Mouse (Mus musculus) lung, adult 2 months (tissue): Measurements from ENCODE around the gene Klk1b9. TPM values are rescaled to one million over a fixed set of nuclear protein-coding genes. Genes with fewer than 3 reads are reported as not detected.
"Not testable (repeated sequence)": the region's sequence is repeated elsewhere in the genome, so short reads cannot be mapped to it uniquely, and the experiment has no call there.

Source experiments
- DNase-seq: peaks from one replicate; pipeline ENCODE4 v3.0.0; 2022
- H3K4me1 ChIP-seq: fragments of 200-500 bp; 2 replicates; pipeline ENCODE4 v1.6.1; 2011; ENCODE audit warnings: low read length; ENCODE audit not compliant: control insufficient read depth, insufficient read depth
- H3K4me3 ChIP-seq: fragments of 200-500 bp; replicated peaks from 2 replicates; pipeline ENCODE3; 2011; ENCODE audit warnings: low read depth, mild to moderate bottlenecking, control low read depth, low read length; ENCODE audit errors: extremely low read depth
- CTCF ChIP-seq: fragments of 200-500 bp; IDR thresholded peaks from 2 replicates; pipeline ENCODE4 v1.5.1; 2011; ENCODE audit warnings: mild to moderate bottlenecking, low read length, control low read depth; ENCODE audit not compliant: insufficient read depth
- POLR2A ChIP-seq: fragments of 200-500 bp; IDR thresholded peaks from 2 replicates; pipeline ENCODE4 v1.6.1; 2011; ENCODE audit warnings: low read depth, mild to moderate bottlenecking, control low read depth, low read length, borderline replicate concordance; ENCODE audit errors: extremely low read depth
- WGBS: fragments of 180-500 bp; shearing (Covaris S2); methylation state at CpG from one replicate; pipeline ENCODE4 v1.1.7; 2018; 5-methylcytosine and 5-hydroxymethylcytosine counted together
- polyA plus RNA-seq: library from polyadenylated mRNA; depleted of rRNA; stranded (reverse); fragments of >200 nt; gene quantifications from 2 replicates; pipeline ENCODE4 v1.2.3, GENCODE M21; 2012; rRNA removed

The Klk1b9 gene
- polyA plus RNA-seq = not detected in 2 replicates

- 58% methylated on average over 1 of the region's 1 CpGs for WGBS
- DNase-seq, H3K4me1 ChIP-seq, H3K4me3 ChIP-seq: not testable (repeated sequence)
Measured at GRCm38 (mm10) chr7:43975761-43976160, at the start of gene Klk1b9. Klk1b9 (plus strand) TSS chr7:43976061.

GRCm38 (mm10) chr7:43928521-43928920 is 47.3 kb upstream of the Klk1b9 start:
- 38% methylated on average over 4 of the region's 4 CpGs for WGBS
- TF ChIP-seq CTCF (peak; percentile 18; the same call in 1 of the 2 replicates), POLR2A (no peak)
- Histone ChIP-seq H3K4me1 (no peaks in the 10 kb centered on the region), H3K4me3 (no peak overlapping the region)
- DNase-seq = no peak

GRCm38 (mm10) chr7:43932337-43932736 is 43.5 kb upstream of the Klk1b9 start:
- DNase-seq = no peak
- TF ChIP-seq CTCF = no peak
- no peak for TF ChIP-seq POLR2A
- Histone ChIP-seq H3K4me3 (no peak overlapping the region), H3K4me1 (no peaks in the 10 kb centered on the region)
- WGBS = 59% methylated on average over 4 of the region's 4 CpGs

- TF ChIP-seq CTCF = no peak
- no peak for TF ChIP-seq POLR2A
- WGBS = 80% methylated on average over 3 of the region's 3 CpGs
- no peak within 1 kb of the TSS for H3K4me3 ChIP-seq
- no peaks in the 10 kb centered on the region for H3K4me1 ChIP-seq
- DNase-seq = no peak
Measured at GRCm38 (mm10) chr7:43933440-43933839, 42.4 kb upstream of the Klk1b9 start, which contains the start of gene Klk15. Klk15 (plus strand) TSS chr7:43933740.

GRCm38 (mm10) chr7:43934747-43935146 is 41.1 kb upstream of the Klk1b9 start:
- WGBS = 61% methylated on average over 3 of the region's 3 CpGs
- no peak for DNase-seq
- no peak overlapping the region for H3K4me3 ChIP-seq
- no peaks in the 10 kb centered on the region for H3K4me1 ChIP-seq
- TF ChIP-seq POLR2A = no peak
- no peak for TF ChIP-seq CTCF

- no peak for TF ChIP-seq POLR2A
- no peak for TF ChIP-seq CTCF
- H3K4me1 ChIP-seq = no peaks in the 10 kb centered on the region
- DNase-seq = no peak
- no peak overlapping the region for H3K4me3 ChIP-seq
- 76% methylated on average over 14 of the region's 14 CpGs for WGBS
Measured at GRCm38 (mm10) chr7:43936551-43936950, 39.3 kb upstream of the Klk1b9 start.

- not testable (repeated sequence) for H3K4me1 ChIP-seq, DNase-seq, H3K4me3 ChIP-seq
- WGBS = 55% methylated on average over 3 of the region's 3 CpGs
Measured at GRCm38 (mm10) chr7:43942293-43942692, 33.6 kb upstream of the Klk1b9 start.

- WGBS = 74% methylated on average over 3 of the region's 3 CpGs
- no peaks in the 10 kb centered on the region for H3K4me1 ChIP-seq
- H3K4me3 ChIP-seq = no peak overlapping the region
- TF ChIP-seq CTCF = no peak
- no peak for TF ChIP-seq POLR2A
- DNase-seq = no peak
Measured at GRCm38 (mm10) chr7:43944727-43945264, 31.1 kb upstream of the Klk1b9 start.

GRCm38 (mm10) chr7:43950364-43950763 is 25.5 kb upstream of the Klk1b9 start, which contains the start of gene Klk1b8:
Klk1b8 (plus strand) TSS chr7:43950664.
- no peak for TF ChIP-seq CTCF
- TF ChIP-seq POLR2A = no peak
- no peak for DNase-seq
- Histone ChIP-seq H3K4me1 (no peaks in the 10 kb centered on the region), H3K4me3 (no peak within 1 kb of the TSS)
- WGBS = 70% methylated on average over 2 of the region's 2 CpGs

- 54% methylated on average over 4 of the region's 4 CpGs for WGBS
- no peaks in the 10 kb centered on the region for H3K4me1 ChIP-seq
- TF ChIP-seq CTCF (no peak), POLR2A (no peak)
- no peak overlapping the region for H3K4me3 ChIP-seq
- no peak for DNase-seq
Measured at GRCm38 (mm10) chr7:43952703-43953102, 23.2 kb upstream of the Klk1b9 start.
